Mouse (Mus musculus) embryo, embryonic 10 days (tissue): ENCODE results near the gene Nek10.
"Not testable (repeated sequence)": the region's sequence is repeated elsewhere in the genome, so short reads cannot be mapped to it uniquely, and the experiment has no call there.

Source experiments
- DNase-seq: peaks from one replicate; pipeline ENCODE4 v3.0.0-alpha.2; 2015; ENCODE audit warnings: low spot score

Nek10 gene

GRCm38 (mm10) chr14:14803115-14803514 lies at the start of gene Nek10:
Nek10 (plus strand) TSS chr14:14803415.
- DNase-seq = not testable (repeated sequence)

GRCm38 (mm10) chr14:14781169-14781568 lies 22.0 kb upstream of the Nek10 start:
- no peak for DNase-seq

DNA sequence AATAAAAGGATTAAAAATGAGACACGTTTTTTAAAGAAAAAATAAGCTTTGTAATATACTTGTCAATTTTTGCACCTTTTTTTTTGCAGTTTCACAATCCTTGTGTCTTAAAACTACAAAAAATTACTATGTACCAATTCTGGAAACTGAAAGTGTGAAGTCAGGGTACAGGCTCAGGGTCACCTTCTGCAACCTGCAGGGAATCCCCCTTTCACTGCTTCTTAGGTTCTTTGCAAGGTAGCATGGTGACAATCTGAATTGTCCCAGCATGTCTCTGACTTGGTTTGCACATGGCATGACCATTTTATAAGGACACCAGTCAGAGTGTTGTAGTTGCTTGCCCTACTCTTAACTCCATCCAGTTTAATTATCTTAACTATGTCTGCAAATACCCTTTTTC lies 19.0 kb upstream of the Nek10 start:
- no peak for DNase-seq

DNA sequence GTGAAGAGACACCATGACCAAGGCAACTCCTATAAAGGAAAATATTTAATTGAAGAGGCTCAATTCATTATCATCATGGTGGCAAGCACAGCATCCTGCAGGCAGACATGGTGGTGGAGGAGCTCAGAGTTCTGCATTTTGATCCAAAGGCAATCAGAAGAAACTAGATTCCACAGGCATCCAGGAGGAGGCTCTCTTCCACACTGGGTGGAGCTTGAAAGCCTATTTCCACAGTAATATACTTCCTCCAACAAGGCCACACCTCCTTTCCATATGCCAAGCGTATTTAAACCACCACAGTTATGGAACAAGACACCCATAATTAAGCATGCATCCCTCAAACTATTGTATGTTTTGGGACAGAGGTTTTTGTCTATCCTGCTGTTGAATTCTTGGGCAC lies 16.2 kb upstream of the Nek10 start:
- no peak for DNase-seq

DNA sequence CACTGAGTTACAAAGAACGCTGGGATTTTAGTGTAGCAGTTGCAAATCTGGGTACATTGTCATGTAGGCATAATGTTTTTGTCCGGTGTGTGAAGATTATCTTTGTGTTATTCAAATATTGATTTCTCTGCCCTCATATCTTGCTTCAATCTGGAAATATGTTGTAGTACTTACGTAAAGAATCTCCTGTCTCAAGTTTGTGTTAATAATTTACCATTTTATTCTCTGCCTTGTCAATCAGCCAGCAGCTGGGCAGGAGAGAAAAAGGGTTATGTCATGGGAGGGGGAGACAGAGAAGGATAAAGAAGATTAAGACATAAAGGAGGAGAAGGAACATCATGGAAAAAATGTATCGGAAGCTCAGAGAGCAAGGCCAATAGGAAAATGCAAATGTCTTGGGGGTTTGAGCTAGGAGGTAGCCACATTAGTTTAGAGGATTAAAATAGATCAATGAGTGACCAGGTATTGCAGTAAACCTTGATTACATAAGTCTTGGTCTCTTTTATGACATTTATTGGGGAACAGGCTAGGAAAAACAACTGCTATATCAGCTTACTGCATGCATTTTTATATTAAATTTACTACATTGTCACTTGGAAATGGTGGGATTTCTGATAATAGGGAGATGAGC lies 13.3 kb upstream of the Nek10 start:
- no peak for DNase-seq

- no peak for DNase-seq
Observed at GRCm38 (mm10) chr14:14799861-14800260, 3.4 kb upstream of the Nek10 start.

- no peak for DNase-seq
Observed at GRCm38 (mm10) chr14:14800332-14800731, 2.9 kb upstream of the Nek10 start.

- DNase-seq = no peak
Observed at GRCm38 (mm10) chr14:14800810-14801209, 2.4 kb upstream of the Nek10 start.

- peak; percentile 71 for DNase-seq
Observed at GRCm38 (mm10) chr14:14803921-14804517, 804 bp downstream of the Nek10 start.

DNA sequence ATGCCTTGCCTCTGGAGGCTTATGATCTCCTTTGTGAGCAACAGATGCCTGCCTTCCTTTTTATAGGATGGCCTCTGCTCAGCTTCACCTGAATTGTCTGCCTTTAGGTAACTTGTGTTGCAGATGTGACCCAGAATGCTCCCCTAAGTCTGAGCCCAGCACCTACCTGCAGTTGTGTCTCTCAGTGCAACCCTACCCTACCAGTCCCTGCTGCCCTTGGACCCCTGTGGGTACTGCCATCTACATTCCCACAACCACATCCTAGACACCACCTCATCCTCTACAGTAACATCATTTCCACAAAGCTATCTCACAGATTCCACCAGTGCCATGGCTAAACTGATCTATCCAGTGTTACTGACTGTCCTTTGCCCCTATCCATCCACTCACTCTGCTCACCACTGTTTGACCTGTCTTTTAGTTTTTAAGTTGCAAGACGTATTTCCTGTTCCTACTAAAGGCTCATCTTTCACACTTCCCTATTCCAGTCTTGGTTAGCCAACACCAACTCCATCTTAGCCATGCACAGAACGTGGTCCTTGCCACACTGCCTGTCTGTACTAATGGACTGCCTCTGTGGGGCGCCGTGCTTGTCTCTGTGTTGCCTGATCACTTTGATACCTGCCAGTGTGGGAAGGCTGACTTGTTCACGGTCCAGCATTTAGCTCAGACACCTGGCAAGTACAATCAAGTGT lies 1.4 kb downstream of the Nek10 start:
- no peak for DNase-seq

- DNase-seq = no peak
Observed at GRCm38 (mm10) chr14:14832520-14833240, 29.5 kb downstream of the Nek10 start.

DNA sequence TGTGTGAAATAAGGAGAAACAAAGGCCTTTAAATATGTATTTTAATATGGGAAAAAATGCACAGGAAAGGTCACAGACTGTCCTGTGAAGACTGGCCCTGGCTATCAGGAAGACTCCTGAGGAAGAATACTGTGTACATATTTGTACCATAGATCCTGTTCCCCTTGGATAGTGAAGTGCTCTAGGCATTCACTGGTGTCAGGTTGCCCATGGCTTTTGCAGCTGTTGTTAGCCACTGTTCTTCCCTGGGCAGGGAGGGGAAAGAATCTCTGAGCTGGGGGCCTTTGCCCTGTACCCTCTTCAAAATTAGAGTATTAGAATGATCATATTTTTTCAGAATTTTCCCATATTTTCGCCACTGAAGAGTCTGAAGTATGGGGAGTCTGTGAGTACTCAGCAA lies 30.3 kb downstream of the Nek10 start:
- DNase-seq = no peak

DNA sequence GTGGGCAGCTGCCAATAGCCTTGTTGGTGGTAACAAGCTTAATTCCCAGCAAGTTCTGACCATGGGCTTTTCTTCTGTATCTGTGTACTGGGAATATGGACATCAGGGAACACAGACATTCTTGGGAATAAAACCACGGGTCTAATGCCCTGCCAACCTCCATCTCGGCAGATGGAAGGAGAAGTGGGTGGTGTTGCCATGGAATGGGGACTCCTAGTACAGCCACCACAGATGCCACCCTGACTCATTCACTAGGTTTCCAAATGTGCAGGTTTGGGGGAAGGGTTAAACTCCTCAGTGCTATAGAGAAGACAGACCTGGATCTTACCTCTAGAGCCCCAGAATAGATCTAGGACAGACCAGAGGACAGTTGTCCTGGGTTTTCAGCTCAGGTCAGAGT lies 31.1 kb downstream of the Nek10 start:
- DNase-seq = no peak

DNA sequence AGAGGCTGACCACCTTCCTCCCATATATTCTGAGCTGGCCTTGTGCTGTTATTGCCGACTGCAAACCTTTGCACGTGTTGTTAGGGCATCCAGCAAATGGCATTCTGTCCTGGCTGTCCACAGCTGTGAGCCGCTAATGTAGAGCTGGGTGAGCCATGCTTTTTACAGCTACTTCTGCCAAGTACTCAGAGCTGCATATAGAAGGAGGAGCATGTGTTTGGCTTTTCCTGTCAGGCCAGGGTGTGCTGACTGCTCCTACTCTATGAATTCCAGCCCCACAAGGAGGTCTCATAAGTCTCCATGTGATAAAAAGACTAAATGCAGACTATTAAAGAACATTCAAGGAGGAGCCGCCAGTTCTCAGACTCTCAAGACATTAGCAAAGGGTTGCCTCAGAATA lies 34.4 kb downstream of the Nek10 start:
- no peak for DNase-seq

GRCm38 (mm10) chr14:14838109-14838508 lies 34.9 kb downstream of the Nek10 start:
- no peak for DNase-seq

DNA sequence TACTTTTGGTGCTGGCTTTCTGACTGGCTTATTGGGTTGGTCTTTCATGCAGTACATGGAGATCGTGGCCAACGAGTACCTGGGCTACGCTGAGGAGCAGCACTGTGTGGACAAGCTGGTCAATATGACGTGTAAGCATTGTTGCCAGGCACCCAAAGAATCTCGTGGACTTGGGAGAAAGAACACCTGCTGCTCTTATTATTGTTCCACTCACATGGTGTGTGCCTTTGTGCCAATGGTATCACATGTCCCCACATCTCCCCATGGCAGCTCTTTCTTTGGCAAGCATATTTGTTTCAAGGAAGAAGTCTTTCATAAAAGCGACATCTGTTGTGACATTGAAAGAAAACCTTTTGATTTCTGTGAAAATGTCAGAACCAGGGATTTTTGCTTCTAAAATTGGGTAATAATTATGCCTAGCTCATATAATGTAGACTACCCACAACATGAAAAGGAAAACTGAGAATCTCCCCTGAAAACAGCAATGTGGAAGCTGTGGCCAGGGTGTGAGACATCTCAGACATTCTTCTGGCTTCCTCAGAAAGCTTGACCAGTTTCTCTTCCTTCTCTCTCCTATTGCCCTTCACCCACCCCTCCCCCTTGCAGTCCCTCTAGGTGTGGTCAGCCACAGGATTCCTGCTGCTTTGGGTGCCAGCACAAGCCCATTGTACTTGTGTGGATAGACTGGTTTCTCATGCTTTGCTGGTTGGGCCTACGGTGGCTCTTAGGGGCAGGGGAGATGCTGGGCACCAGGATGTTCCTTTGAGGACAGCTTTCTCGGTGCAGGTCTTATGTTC lies 39.7 kb downstream of the Nek10 start:
- DNase-seq = no peak

GRCm38 (mm10) chr14:14852838-14853237 lies 49.6 kb downstream of the Nek10 start:
- peak; percentile 22 for DNase-seq

- no peak for DNase-seq
Observed at GRCm38 (mm10) chr14:14860331-14860730, 57.1 kb downstream of the Nek10 start.

DNA sequence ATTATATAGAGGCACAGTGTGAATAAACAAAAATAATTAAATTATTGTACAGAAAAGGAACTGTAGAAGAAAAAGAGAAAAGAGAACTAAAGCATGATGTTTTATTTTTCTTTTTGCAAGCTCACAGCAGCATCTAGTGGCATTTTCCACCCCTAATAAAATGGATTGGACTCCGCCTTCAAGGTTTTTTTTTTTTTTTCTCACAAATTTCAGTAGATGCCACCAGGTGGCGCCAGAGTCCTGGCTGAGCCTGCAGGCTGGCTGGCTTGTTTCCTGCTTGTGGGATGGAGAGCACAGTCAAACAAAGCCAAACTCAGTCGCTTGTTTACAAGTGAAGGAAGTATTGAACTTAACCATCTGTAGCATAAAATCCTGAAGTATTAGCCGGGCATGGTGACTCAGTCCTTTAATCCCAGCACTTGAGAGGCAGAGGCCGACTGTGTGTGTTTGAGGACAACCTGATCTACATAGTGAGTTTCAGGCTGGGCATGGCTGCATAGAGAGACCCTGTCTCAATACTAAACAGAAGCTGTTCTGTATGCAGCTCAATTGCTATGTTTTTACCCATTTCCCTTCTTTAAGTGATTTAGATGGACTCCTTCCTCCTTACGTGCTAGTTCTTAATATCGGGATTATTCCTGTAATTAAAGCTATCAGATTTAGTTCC lies 60.6 kb downstream of the Nek10 start:
- peak; percentile 81 for DNase-seq

DNA sequence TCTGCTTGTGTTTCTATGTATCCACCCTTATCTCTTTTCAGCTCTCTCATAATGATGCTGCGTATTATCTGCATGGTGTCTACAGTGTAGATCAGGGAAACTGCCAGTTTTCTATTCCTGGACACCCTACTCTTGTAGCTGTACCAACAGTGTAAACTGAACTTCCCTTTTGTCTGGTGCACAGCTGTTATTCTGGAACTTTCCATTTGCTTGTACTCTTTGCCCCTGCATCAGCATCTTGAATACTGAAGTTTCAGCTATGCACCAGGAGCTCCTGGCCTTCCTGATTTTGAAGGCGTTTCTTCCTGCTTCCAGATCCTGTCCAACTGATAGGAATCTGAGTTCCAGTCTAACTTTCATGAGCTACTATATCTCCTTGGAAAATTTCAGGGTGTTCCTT lies 66.0 kb downstream of the Nek10 start:
- no peak for DNase-seq

GRCm38 (mm10) chr14:14870059-14870458 lies 66.8 kb downstream of the Nek10 start:
- no peak for DNase-seq
